Mouse (Mus musculus) telencephalon, adult 2 months (tissue): Measurements from ENCODE around the gene Rgr.

Experiments used
- DNase-seq: peaks from one replicate; pipeline ENCODE4 v3.0.0-alpha.2; 2011; ENCODE audit warnings: low read depth, low spot score

The Rgr gene

GRCm38 (mm10) chr14:37048914-37049410, at the start of gene Rgr:
Gene Rgr, minus strand, starts transcription at chr14:37048964.
- no peak for DNase-seq

- no peak for DNase-seq
These were observed 49.3 kb upstream of the Rgr start, which contains the start of gene Cdhr1 for GRCm38 (mm10) chr14:37097956-37098530. Gene Cdhr1, minus strand, starts transcription at chr14:37098347.

- no peak for DNase-seq
These were observed 46.8 kb upstream of the Rgr start for GRCm38 (mm10) chr14:37095556-37095955.

- no peak for DNase-seq
These were observed 45.7 kb upstream of the Rgr start for GRCm38 (mm10) chr14:37094436-37094835.

GRCm38 (mm10) chr14:37083755-37084154, 35.0 kb upstream of the Rgr start:
- no peak for DNase-seq

- DNase-seq: peak; percentile 21
These were observed 32.0 kb upstream of the Rgr start for GRCm38 (mm10) chr14:37080724-37081123.

GRCm38 (mm10) chr14:37068516-37068915, 19.8 kb upstream of the Rgr start:
- no peak for DNase-seq

GRCm38 (mm10) chr14:37067629-37068028, 18.9 kb upstream of the Rgr start, which contains the start of gene Lrit2:
Gene Lrit2, plus strand, starts transcription at chr14:37067929.
- no peak for DNase-seq

- peak; percentile 83 for DNase-seq
These were observed 17.9 kb upstream of the Rgr start for GRCm38 (mm10) chr14:37066636-37067035.

GRCm38 (mm10) chr14:37064849-37065248, 16.1 kb upstream of the Rgr start:
- no peak for DNase-seq

- no peak for DNase-seq
These were observed 14.3 kb downstream of the Rgr start for GRCm38 (mm10) chr14:37034432-37034831.

GRCm38 (mm10) chr14:37033241-37033640, 15.5 kb downstream of the Rgr start:
- no peak for DNase-seq

- DNase-seq: no peak
These were observed 16.2 kb downstream of the Rgr start for GRCm38 (mm10) chr14:37032481-37033104.

- DNase-seq: no peak
These were observed 20.2 kb downstream of the Rgr start for GRCm38 (mm10) chr14:37028555-37028954.

GRCm38 (mm10) chr14:37027951-37028350, 20.8 kb downstream of the Rgr start:
- no peak for DNase-seq

- no peak for DNase-seq
These were observed 21.4 kb downstream of the Rgr start for GRCm38 (mm10) chr14:37027248-37027933.

- no peak for DNase-seq
These were observed 32.9 kb downstream of the Rgr start for GRCm38 (mm10) chr14:37015894-37016293.

- DNase-seq: peak; percentile 47
These were observed 35.1 kb downstream of the Rgr start for GRCm38 (mm10) chr14:37013644-37014043.

- no peak for DNase-seq
These were observed 39.1 kb downstream of the Rgr start for GRCm38 (mm10) chr14:37009686-37010085.

- no peak for DNase-seq
These were observed 42.3 kb downstream of the Rgr start for GRCm38 (mm10) chr14:37006489-37006888.

- DNase-seq: no peak
These were observed 42.9 kb downstream of the Rgr start for GRCm38 (mm10) chr14:37005865-37006264.

GRCm38 (mm10) chr14:37003431-37004095, 45.2 kb downstream of the Rgr start:
- no peak for DNase-seq
